Mouse (Mus musculus) midbrain, embryonic 11.5 days (tissue): ENCODE measurements around the gene Grip1. TPM values are rescaled to one million over a fixed set of nuclear protein-coding genes. Genes with fewer than 3 reads are reported as not detected.

Experiments used
- ATAC-seq: fragments of 200-750 bp; cut with Nextera tagmentation; 2 replicates; pipeline ENCODE4 v1.8.0; 2017; ENCODE audit warnings: moderate TSS enrichment, moderate library complexity; ENCODE audit not compliant: low FRiP score
- DNase-seq: peaks from one replicate; pipeline ENCODE4 v3.0.0; 2015; ENCODE audit warnings: low spot score; ENCODE audit errors: missing footprints
- H3K27ac ChIP-seq: fragments of 300-500 bp; sonication (generic); 2 replicates; pipeline ENCODE4 v1.5.1; 2014; ENCODE audit warnings: low read depth, low read length
- H3K27me3 ChIP-seq: fragments of 300-500 bp; sonication (generic); 2 replicates; pipeline ENCODE4 v1.6.1; 2014; ENCODE audit warnings: mild to moderate bottlenecking, low read length, moderate library complexity, mixed read lengths; ENCODE audit not compliant: control insufficient read depth, insufficient read depth
- H3K36me3 ChIP-seq: fragments of 300-500 bp; sonication (generic); 2 replicates; pipeline ENCODE4 v1.6.1; 2014; ENCODE audit warnings: mild to moderate bottlenecking, low read length, moderate library complexity, mixed read lengths; ENCODE audit not compliant: control insufficient read depth, insufficient read depth
- H3K4me1 ChIP-seq: fragments of 300-500 bp; sonication (generic); 2 replicates; pipeline ENCODE4 v1.6.1; 2014; ENCODE audit warnings: low read length; ENCODE audit not compliant: control insufficient read depth, insufficient read depth
- H3K4me2 ChIP-seq: fragments of 300-500 bp; sonication (generic); 2 replicates; pipeline ENCODE4 v1.6.1; 2014; ENCODE audit warnings: mild to moderate bottlenecking, moderate library complexity
- H3K4me3 ChIP-seq: fragments of 300-500 bp; sonication (generic); 2 replicates; pipeline ENCODE4 v1.5.1; 2014; ENCODE audit warnings: low read depth, low read length
- H3K9ac ChIP-seq: fragments of 300-500 bp; sonication (generic); 2 replicates; pipeline ENCODE4 v1.6.1; 2014; ENCODE audit warnings: low read length
- H3K9me3 ChIP-seq: fragments of 300-500 bp; sonication (generic); 2 replicates; pipeline ENCODE4 v1.6.1; 2016; ENCODE audit warnings: low read length; ENCODE audit not compliant: control insufficient read depth
- WGBS: fragments of 180-500 bp; shearing (Covaris S2); extraction: QIAGEN DNeasy Blood & Tissue Kit; methylation state at CpG from one replicate; pipeline ENCODE4 v1.1.7; 2014; 5-methylcytosine and 5-hydroxymethylcytosine counted together
- polyA plus RNA-seq: library from polyadenylated mRNA; unstranded; fragments of >200 nt; fragmentation: Nextera tagmentation; extraction: Ambion mirVana; gene quantifications from 2 replicates; pipeline ENCODE4 v1.2.1, GENCODE M21; 2014

Grip1 gene
- polyA plus RNA-seq, 1 experiment from 2014 or later, result 8.5 TPM

DNA sequence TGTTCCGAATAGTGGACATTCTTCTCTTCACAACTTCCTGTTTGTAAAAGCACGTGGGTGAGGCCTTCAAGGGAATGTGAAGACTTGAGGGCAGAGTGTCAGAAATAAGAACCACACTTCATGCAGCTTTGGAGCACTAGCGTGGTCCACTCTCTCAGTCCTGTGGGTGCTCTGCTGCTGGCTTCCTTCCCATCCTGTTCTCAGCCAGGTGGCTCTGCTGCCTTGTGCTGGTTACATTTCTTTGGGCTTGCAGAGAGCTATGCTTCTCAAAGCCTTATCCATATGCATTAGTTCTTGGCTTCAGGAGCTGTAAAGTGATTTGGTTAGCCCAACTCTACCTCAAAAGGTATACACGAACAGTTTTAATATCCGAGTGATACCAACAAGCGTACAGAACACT is 497.8 kb downstream of the Grip1 start:
- no peak overlapping the region for H3K4me3 ChIP-seq
- no peaks in the 10 kb centered on the region for H3K27me3 ChIP-seq
- H3K36me3 ChIP-seq, result no peaks in the 10 kb centered on the region
- 87% methylated on average over 6 of the region's 6 CpGs for WGBS
- no peak overlapping the region for H3K9ac ChIP-seq
- no peak overlapping the region for H3K4me2 ChIP-seq
- no peak overlapping the region for H3K27ac ChIP-seq
- H3K4me1 ChIP-seq, result no peaks in the 10 kb centered on the region
- ATAC-seq, result no peak
- H3K9me3 ChIP-seq, result no peaks in the 10 kb centered on the region
- DNase-seq, result no peak

- Histone ChIP-seq H3K36me3 (no peaks in the 10 kb centered on the region), H3K27me3 (no peaks in the 10 kb centered on the region), H3K27ac (no peak overlapping the region), H3K9ac (no peak overlapping the region), H3K4me3 (no peak overlapping the region), H3K4me1 (no peaks in the 10 kb centered on the region), H3K4me2 (no peak overlapping the region), H3K9me3 (no peaks in the 10 kb centered on the region)
- no peak for DNase-seq
- WGBS, result 91% methylated on average over 17 of the region's 17 CpGs
- no peak for ATAC-seq
These were observed 503.8 kb downstream of the Grip1 start for GRCm38 (mm10) chr10:119957260-119957955.

DNA sequence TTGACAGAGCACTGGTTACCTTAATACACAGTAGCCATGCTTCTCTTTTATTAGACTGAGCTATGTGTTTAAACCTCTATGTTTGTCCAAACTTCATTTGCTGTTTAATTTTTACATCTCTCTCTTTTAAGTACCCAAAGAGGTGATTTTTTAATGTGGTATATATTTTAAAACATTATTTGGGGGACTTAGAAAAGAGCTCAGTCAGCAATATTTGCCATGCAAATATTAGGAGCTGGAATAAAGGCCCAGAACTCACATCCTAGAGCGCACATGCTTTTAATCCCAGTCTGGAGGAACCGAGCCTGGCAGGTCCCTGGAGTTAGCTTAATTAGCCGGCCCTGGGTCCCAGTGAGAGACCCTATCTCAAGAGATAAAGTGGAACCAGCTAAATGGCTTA is 507.3 kb downstream of the Grip1 start:
- DNase-seq, result no peak
- H3K4me1 ChIP-seq, result no peaks in the 10 kb centered on the region
- no peak overlapping the region for H3K4me3 ChIP-seq
- no peak overlapping the region for H3K27ac ChIP-seq
- no peak overlapping the region for H3K4me2 ChIP-seq
- no peaks in the 10 kb centered on the region for H3K36me3 ChIP-seq
- H3K9me3 ChIP-seq, result no peaks in the 10 kb centered on the region
- no peak overlapping the region for H3K9ac ChIP-seq
- H3K27me3 ChIP-seq, result no peaks in the 10 kb centered on the region
- ATAC-seq, result no peak
- 50% methylated on average over 3 of the region's 3 CpGs for WGBS

DNA sequence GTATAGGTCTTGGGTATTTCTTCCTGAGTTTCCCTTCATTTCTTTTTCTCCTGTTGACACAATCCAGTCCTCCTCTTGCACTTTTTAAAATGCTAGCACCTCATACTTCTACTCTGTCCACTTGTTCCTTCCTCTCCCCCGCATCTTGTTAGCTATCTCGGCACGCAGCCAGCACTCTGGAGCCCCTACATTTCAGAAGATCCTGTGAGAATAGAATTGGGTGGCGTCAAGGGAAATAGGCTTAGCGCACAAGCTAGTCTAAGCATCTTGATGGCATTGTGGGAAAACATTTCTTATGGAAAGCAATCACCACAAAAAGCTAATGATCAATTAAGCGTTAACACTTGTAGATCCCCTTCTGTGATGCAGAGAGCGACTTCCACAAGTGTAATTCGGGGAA is 512.7 kb downstream of the Grip1 start:
- Histone ChIP-seq H3K4me3 (no peak overlapping the region), H3K27ac (no peak overlapping the region), H3K27me3 (no peaks in the 10 kb centered on the region), H3K4me2 (no peak overlapping the region), H3K9me3 (no peaks in the 10 kb centered on the region), H3K9ac (no peak overlapping the region), H3K4me1 (no peaks in the 10 kb centered on the region), H3K36me3 (no peaks in the 10 kb centered on the region)
- DNase-seq (no peak), ATAC-seq (no peak)
- 75% methylated on average over 8 of the region's 8 CpGs for WGBS

- no peak overlapping the region for H3K9ac ChIP-seq
- ATAC-seq, result no peak
- no peak overlapping the region for H3K4me3 ChIP-seq
- no peaks in the 10 kb centered on the region for H3K9me3 ChIP-seq
- 46% methylated on average over 8 of the region's 8 CpGs for WGBS
- no peak for DNase-seq
- H3K4me2 ChIP-seq, result no peak overlapping the region
- peaks cover 3% of the 10 kb centered on the region; the same call in 1 of the 2 replicates for H3K4me1 ChIP-seq
- H3K36me3 ChIP-seq, result no peaks in the 10 kb centered on the region
- no peak overlapping the region for H3K27ac ChIP-seq
- no peaks in the 10 kb centered on the region for H3K27me3 ChIP-seq
These were observed 525.8 kb downstream of the Grip1 start for GRCm38 (mm10) chr10:119979396-119979795.

DNA sequence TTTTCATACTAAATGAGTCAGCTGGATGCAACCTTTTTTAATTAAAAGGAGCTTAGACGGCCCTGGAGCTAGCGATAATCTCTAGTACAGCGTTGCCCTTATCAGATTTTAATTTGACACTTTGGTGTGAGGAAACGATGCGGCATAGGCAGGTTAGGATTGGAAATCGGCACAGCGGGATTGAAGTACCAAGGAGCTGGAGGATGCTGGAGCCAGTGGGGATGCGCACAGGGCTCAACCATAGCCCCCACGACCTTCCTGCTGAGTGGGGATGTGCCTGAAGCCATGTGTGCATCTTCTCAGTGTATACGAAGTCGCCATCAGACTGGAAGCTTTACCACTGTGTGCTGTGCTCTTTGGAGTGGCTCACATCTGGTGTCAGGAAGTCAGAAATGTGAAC is 526.4 kb downstream of the Grip1 start:
- peaks cover 3% of the 10 kb centered on the region; the same call in 1 of the 2 replicates for H3K4me1 ChIP-seq
- no peak overlapping the region for H3K27ac ChIP-seq
- no peak overlapping the region for H3K9ac ChIP-seq
- H3K4me3 ChIP-seq, result no peak overlapping the region
- no peak overlapping the region for H3K4me2 ChIP-seq
- DNase-seq, result peak; percentile 87
- no peaks in the 10 kb centered on the region for H3K36me3 ChIP-seq
- ATAC-seq, result peak; percentile 52; the same call in 1 of the 2 replicates
- WGBS, result 31% methylated on average over 11 of the region's 11 CpGs
- no peaks in the 10 kb centered on the region for H3K27me3 ChIP-seq
- no peaks in the 10 kb centered on the region for H3K9me3 ChIP-seq

DNA sequence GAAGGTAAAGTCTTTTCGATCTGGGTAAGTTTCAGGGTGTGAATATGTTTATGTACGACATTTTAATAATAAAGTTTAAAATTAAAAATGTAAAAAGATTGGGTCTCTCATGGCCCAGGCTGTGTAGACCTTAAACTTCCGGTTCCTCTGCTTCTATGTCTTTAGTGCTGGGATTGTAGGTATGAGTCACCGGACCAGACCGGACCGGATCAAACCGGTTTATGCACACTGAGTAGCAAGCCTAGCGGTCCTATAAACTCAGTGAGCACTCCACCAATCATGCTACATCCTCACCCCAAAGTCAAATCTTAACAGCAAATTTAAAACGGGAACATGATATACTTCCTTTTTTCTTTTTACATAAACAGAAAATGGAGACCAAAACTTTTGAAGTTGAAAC is 530.7 kb downstream of the Grip1 start:
- H3K9ac ChIP-seq, result no peak overlapping the region
- no peak for DNase-seq
- no peaks in the 10 kb centered on the region for H3K27me3 ChIP-seq
- WGBS, result 95% methylated on average over 9 of the region's 9 CpGs
- no peak overlapping the region for H3K27ac ChIP-seq
- H3K4me3 ChIP-seq, result no peak overlapping the region
- ATAC-seq, result no peak
- H3K4me2 ChIP-seq, result no peak overlapping the region
- peaks cover 3% of the 10 kb centered on the region; the same call in 1 of the 2 replicates for H3K4me1 ChIP-seq
- H3K9me3 ChIP-seq, result no peaks in the 10 kb centered on the region
- no peaks in the 10 kb centered on the region for H3K36me3 ChIP-seq

- ATAC-seq (no peak), DNase-seq (no peak)
- no peaks in the 10 kb centered on the region for H3K9me3 ChIP-seq
- WGBS, result 90% methylated on average over 4 of the region's 4 CpGs
- H3K27me3 ChIP-seq, result no peaks in the 10 kb centered on the region
- H3K4me2 ChIP-seq, result no peak overlapping the region
- no peaks in the 10 kb centered on the region for H3K4me1 ChIP-seq
- no peak overlapping the region for H3K27ac ChIP-seq
- no peak overlapping the region for H3K4me3 ChIP-seq
- H3K9ac ChIP-seq, result no peak overlapping the region
- H3K36me3 ChIP-seq, result no peaks in the 10 kb centered on the region
These were observed 544.8 kb downstream of the Grip1 start for GRCm38 (mm10) chr10:119998475-119998874.

DNA sequence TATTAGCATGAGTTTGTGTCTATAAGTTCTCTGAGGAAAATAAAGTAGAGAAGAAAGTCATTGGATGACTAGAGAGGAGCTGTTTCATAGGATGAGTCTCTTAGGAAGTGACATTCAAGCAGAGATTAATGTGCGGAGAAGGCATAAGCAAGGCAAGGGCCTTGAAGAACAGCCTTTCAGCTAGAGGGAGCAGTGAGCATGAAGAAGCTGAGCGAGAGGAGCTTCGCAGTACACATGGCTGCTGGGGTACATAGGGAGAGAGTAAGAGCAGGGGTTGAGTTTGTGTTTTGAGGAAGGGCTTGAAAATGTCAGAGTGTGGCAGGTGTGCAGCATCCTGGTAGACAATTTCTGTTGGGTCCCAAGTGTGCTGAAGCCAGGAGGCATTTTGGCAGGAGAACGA is 548.5 kb downstream of the Grip1 start:
- no peaks in the 10 kb centered on the region for H3K9me3 ChIP-seq
- no peak overlapping the region for H3K4me3 ChIP-seq
- H3K9ac ChIP-seq, result no peak overlapping the region
- H3K27me3 ChIP-seq, result no peaks in the 10 kb centered on the region
- no peaks in the 10 kb centered on the region for H3K4me1 ChIP-seq
- 89% methylated on average over 4 of the region's 4 CpGs for WGBS
- no peak overlapping the region for H3K27ac ChIP-seq
- no peak for DNase-seq
- H3K4me2 ChIP-seq, result no peak overlapping the region
- H3K36me3 ChIP-seq, result no peaks in the 10 kb centered on the region
- ATAC-seq, result no peak
